Mouse (Mus musculus): ENCODE measurements around the gene Mfsd5. TPM values are rescaled to one million over a fixed set of nuclear protein-coding genes. Genes with fewer than 3 reads are reported as not detected.

Mfsd5 gene
- total and polyA plus RNA-seq, 3 experiments, result 56.3 to 115 (median 83.6) TPM

- peak; percentile 17 to 19; a peak in 1 of 4 replicates for TF ChIP-seq POLR2A (IDR thresholded peaks at IDR 0.05; ENCODE audit: control insufficient read depth in 1 of 2, insufficient read depth in 1 of 2, low read depth in 1 of 2, low read length in 2 of 2, poor library complexity in 1 of 2)
- TF ChIP-seq POLR2AphosphoS5 (IDR thresholded peaks at IDR 0.05; ENCODE audit: borderline replicate concordance, low read depth, low read length), result no peak
- 0 out of 2 replicates have a peak, but pooled peaks have one; percentile 5 for TF ChIP-seq TCF12 (IDR thresholded peaks at IDR 0.05; ENCODE audit: low read depth, low read length)
- TF ChIP-seq ELF1 (IDR thresholded peaks at IDR 0.05; ENCODE audit: low read depth, low read length), result peak; percentile 11; the same call in 1 of the 2 replicates
- 0 out of 2 replicates have a peak, but pooled peaks have one; percentile 6 for TF ChIP-seq MAZ (IDR thresholded peaks at IDR 0.05; ENCODE audit: low read depth, low read length)
- TF ChIP-seq RCOR1 (IDR thresholded peaks at IDR 0.05; ENCODE audit: low read depth, low read length), result peak; percentile 87
- TF ChIP-seq SIN3A (IDR thresholded peaks at IDR 0.05; ENCODE audit: low read length), result peak; percentile 59; the same call in 1 of the 2 replicates
- 0 out of 2 replicates have a peak, but pooled peaks have one; percentile 15 for TF ChIP-seq HCFC1 (IDR thresholded peaks at IDR 0.05; ENCODE audit: low read depth, low read length)
- TF ChIP-seq TAL1 (IDR thresholded peaks at IDR 0.05; ENCODE audit: low read length), result no peak
- TF ChIP-seq EP300 (IDR thresholded peaks at IDR 0.05; ENCODE audit: low read depth in 1 of 2, low read length in 2 of 2), result peak; percentile 57 to 69
- TF ChIP-seq ZNF384 (IDR thresholded peaks at IDR 0.05; ENCODE audit: low read depth, low read length), result no peak
- 0 out of 2 replicates have a peak, but pooled peaks have one; percentile 30 for TF ChIP-seq ZMIZ1 (IDR thresholded peaks at IDR 0.05; ENCODE audit: low read depth, low read length)
- TF ChIP-seq USF2 (IDR thresholded peaks at IDR 0.05; ENCODE audit: borderline replicate concordance in 1 of 2, insufficient read depth in 1 of 2, low read depth in 1 of 2, low read length in 2 of 2), result no peak
- peak; percentile 36; the same call in 1 of the 2 replicates for TF ChIP-seq MAX (IDR thresholded peaks at IDR 0.05; ENCODE audit: low read length)
- TF ChIP-seq POLR2AphosphoS2 (IDR thresholded peaks at IDR 0.05; ENCODE audit: low read length), result peak; percentile 27; the same call in 1 of the 2 replicates
- peak; percentile 51; the same call in 1 of the 2 replicates for TF ChIP-seq MYC (IDR thresholded peaks at IDR 0.05; ENCODE audit: low read depth, low read length)
- TF ChIP-seq ETS1 (IDR thresholded peaks at IDR 0.05; ENCODE audit: low read depth, low read length), result peak; percentile 70
- TF ChIP-seq MAFK (IDR thresholded peaks at IDR 0.05; ENCODE audit: borderline replicate concordance, low read depth, low read length), result peak; percentile 9; the same call in 1 of the 2 replicates
- TF ChIP-seq CHD1 (IDR thresholded peaks at IDR 0.05; ENCODE audit: low read depth, low read length), result peak; percentile 23; the same call in 1 of the 2 replicates
- peak; percentile 83 for TF ChIP-seq GATA1 (IDR thresholded peaks at IDR 0.05; ENCODE audit: low read depth, low read length)
- TF ChIP-seq TBP (IDR thresholded peaks at IDR 0.05; ENCODE audit: low read depth, low read length), result peak; percentile 53; the same call in 1 of the 2 replicates
- TF ChIP-seq JUND (IDR thresholded peaks at IDR 0.05; ENCODE audit: low read depth, low read length), result no peak
- no peak; the same call in 1 of the 2 replicates for TF ChIP-seq MYB (IDR thresholded peaks at IDR 0.05; ENCODE audit: low read depth, low read length)
- TF ChIP-seq MXI1 (IDR thresholded peaks at IDR 0.05; ENCODE audit: low read depth, low read length), result no peak; the same call in 1 of the 2 replicates
- TF ChIP-seq MEF2A (IDR thresholded peaks at IDR 0.05; ENCODE audit: extremely low read depth, insufficient replicate concordance, low read depth, low read length, poor library complexity, severe bottlenecking), result no peak
- TF ChIP-seq RAD21 (IDR thresholded peaks at IDR 0.05; ENCODE audit: low read depth, low read length), result no peak
- Histone ChIP-seq H3K9ac (ENCODE audit: control insufficient read depth, low read depth, low read length, poor library complexity, severe bottlenecking) (peak overlapping the region; percentile 32), H3K36me3 (ENCODE audit: control insufficient read depth in 1 of 2, insufficient read depth in 2 of 2, low read length in 2 of 2) (peaks cover 0 to 40% of the 10 kb centered on the region in 2 experiments; a peak in 2 of 4 replicates), H3K79me2 (ENCODE audit: control insufficient read depth, insufficient read depth, low read length, poor library complexity) (peaks cover 24% of the 10 kb centered on the region), H3K4me1 (ENCODE audit: control insufficient read depth in 1 of 2, insufficient read depth in 2 of 2, low read length in 2 of 2) (peaks cover 12 to 50% of the 10 kb centered on the region in 2 experiments), H3K4me3 (ENCODE audit: control insufficient read depth in 1 of 2, insufficient read depth in 1 of 2, low read depth in 2 of 2, low read length in 2 of 2) (peak overlapping the region; percentile 31 to 36), H3K27ac (ENCODE audit: control insufficient read depth, low read depth, low read length) (peak overlapping the region; percentile 87), H3K9me3 (replicated peaks; ENCODE audit: insufficient read depth, low read length) (no peaks in the 10 kb centered on the region), H3K27me3 (ENCODE audit: control insufficient read depth in 1 of 2, insufficient read depth in 2 of 2, low read length in 2 of 2) (no peaks in the 10 kb centered on the region)
- peak; percentile 79 for DNase-seq (ENCODE audit: low read depth, low spot score)
These were observed 3.4 kb downstream of the Mfsd5 start for GRCm38 (mm10) chr15:102282463-102283292.

Data from MEL (cell line).